Mouse (Mus musculus): ENCODE measurements around the gene Vcpkmt.
"Not testable (repeated sequence)": the region's sequence is repeated elsewhere in the genome, so short reads cannot be mapped to it uniquely, and the experiment has no call there.

Vcpkmt gene

GRCm38 (mm10) chr12:69582613-69583269, at the start of gene Vcpkmt:
TSS of gene Vcpkmt (minus strand) at chr12:69583028.
- peak; percentile 95 for DNase-seq

- DNase-seq = not testable (repeated sequence)
These were observed 35.8 kb upstream of the Vcpkmt start for GRCm38 (mm10) chr12:69618590-69618989.

GRCm38 (mm10) chr12:69604367-69604766, 21.5 kb upstream of the Vcpkmt start:
- no peak for DNase-seq

- no peak for DNase-seq
These were observed 14.6 kb upstream of the Vcpkmt start for GRCm38 (mm10) chr12:69597446-69597845.

- DNase-seq = no peak
These were observed 10.3 kb upstream of the Vcpkmt start for GRCm38 (mm10) chr12:69593130-69593529.

GRCm38 (mm10) chr12:69583270-69583629, 422 bp upstream of the Vcpkmt start:
- no peak for DNase-seq

- no peak for DNase-seq
These were observed 614 bp downstream of the Vcpkmt start for GRCm38 (mm10) chr12:69582216-69582612.

- no peak for DNase-seq
These were observed 3.2 kb downstream of the Vcpkmt start for GRCm38 (mm10) chr12:69579623-69580022.

GRCm38 (mm10) chr12:69576120-69576627, 6.7 kb downstream of the Vcpkmt start:
- DNase-seq = no peak

- peak; percentile 71 for DNase-seq
These were observed 8.6 kb downstream of the Vcpkmt start for GRCm38 (mm10) chr12:69573916-69574881.

GRCm38 (mm10) chr12:69573271-69573670, 9.6 kb downstream of the Vcpkmt start:
- DNase-seq = no peak

- DNase-seq = no peak
These were observed 12.9 kb downstream of the Vcpkmt start for GRCm38 (mm10) chr12:69569926-69570325.

GRCm38 (mm10) chr12:69568266-69568665, 14.6 kb downstream of the Vcpkmt start:
- DNase-seq = no peak

- not testable (repeated sequence) for DNase-seq
These were observed 21.8 kb downstream of the Vcpkmt start for GRCm38 (mm10) chr12:69561006-69561405.

GRCm38 (mm10) chr12:69556221-69556861, 26.5 kb downstream of the Vcpkmt start:
- DNase-seq = no peak

GRCm38 (mm10) chr12:69545456-69546178, 37.2 kb downstream of the Vcpkmt start:
- DNase-seq = no peak

- no peak for DNase-seq
These were observed 37.8 kb downstream of the Vcpkmt start for GRCm38 (mm10) chr12:69544994-69545393.

GRCm38 (mm10) chr12:69544562-69544961, 38.3 kb downstream of the Vcpkmt start:
- no peak for DNase-seq

GRCm38 (mm10) chr12:69542376-69542775, 40.5 kb downstream of the Vcpkmt start:
- no peak for DNase-seq

- DNase-seq = peak; percentile 50
These were observed 41.2 kb downstream of the Vcpkmt start for GRCm38 (mm10) chr12:69541663-69542062.

- DNase-seq = no peak
These were observed 43.5 kb downstream of the Vcpkmt start for GRCm38 (mm10) chr12:69539353-69539752.

GRCm38 (mm10) chr12:69538362-69538950, 44.4 kb downstream of the Vcpkmt start:
- no peak for DNase-seq
